Mouse (Mus musculus) kidney, embryonic 16.5 days (tissue): ENCODE data around the gene H2al1a. TPM values are rescaled to one million over a fixed set of nuclear protein-coding genes. Genes with fewer than 3 reads are reported as not detected.
A peak's percentile ranks its signal among the peaks of the same experiment; 100 is the strongest.
"Not testable (repeated sequence)": the region's sequence is repeated elsewhere in the genome, so short reads cannot be mapped to it uniquely, and the experiment has no call there.

Experiments used
- ATAC-seq: fragments of 200-750 bp; cut with Nextera tagmentation; 2 replicates; pipeline ENCODE4 v1.8.0; 2017; ENCODE audit warnings: moderate TSS enrichment; ENCODE audit not compliant: low FRiP score, low TSS enrichment
- H3K27ac ChIP-seq: fragments of 300-500 bp; sonication (generic); 2 replicates; pipeline ENCODE4 v1.5.1; 2014; ENCODE audit warnings: low read length
- H3K27me3 ChIP-seq: fragments of 300-500 bp; sonication (generic); 2 replicates; pipeline ENCODE4 v1.6.1; 2014; ENCODE audit warnings: low read length, control low read depth, mixed read lengths; ENCODE audit not compliant: insufficient read depth
- H3K36me3 ChIP-seq: fragments of 300-500 bp; sonication (generic); 2 replicates; pipeline ENCODE4 v1.6.1; 2014; ENCODE audit warnings: low read length, control low read depth, mixed read lengths; ENCODE audit not compliant: insufficient read depth
- H3K4me1 ChIP-seq: fragments of 300-500 bp; sonication (generic); 2 replicates; pipeline ENCODE4 v1.6.1; 2014; ENCODE audit warnings: low read length, control low read depth, mixed read lengths; ENCODE audit not compliant: insufficient read depth
- H3K4me2 ChIP-seq: fragments of 300-500 bp; sonication (generic); replicated peaks from 2 replicates; pipeline ENCODE4 v1.6.1; 2014; ENCODE audit warnings: low read depth, low read length
- H3K4me3 ChIP-seq: fragments of 300-500 bp; sonication (generic); 2 replicates; pipeline ENCODE4 v1.5.1; 2014; ENCODE audit warnings: mild to moderate bottlenecking, low read length
- H3K9ac ChIP-seq: fragments of 300-500 bp; sonication (generic); replicated peaks from 2 replicates; pipeline ENCODE4 v1.6.1; 2014; ENCODE audit warnings: low read length
- H3K9me3 ChIP-seq: fragments of 300-500 bp; sonication (generic); 2 replicates; pipeline ENCODE4 v1.6.1; 2016; ENCODE audit warnings: low read length, control low read depth
- WGBS: fragments of 180-500 bp; shearing (Covaris S2); extraction: QIAGEN DNeasy Blood & Tissue Kit; methylation state at CpG from one replicate; pipeline ENCODE4 v1.1.7; 2014; 5-methylcytosine and 5-hydroxymethylcytosine counted together
- polyA plus RNA-seq: library from polyadenylated mRNA; unstranded; fragments of >200 nt; fragmentation: Nextera tagmentation; extraction: Ambion mirVana; gene quantifications from 2 replicates; pipeline ENCODE4 v1.2.1, GENCODE M21; 2015

H2al1a gene
- not detected in 2 replicates for polyA plus RNA-seq

DNA sequence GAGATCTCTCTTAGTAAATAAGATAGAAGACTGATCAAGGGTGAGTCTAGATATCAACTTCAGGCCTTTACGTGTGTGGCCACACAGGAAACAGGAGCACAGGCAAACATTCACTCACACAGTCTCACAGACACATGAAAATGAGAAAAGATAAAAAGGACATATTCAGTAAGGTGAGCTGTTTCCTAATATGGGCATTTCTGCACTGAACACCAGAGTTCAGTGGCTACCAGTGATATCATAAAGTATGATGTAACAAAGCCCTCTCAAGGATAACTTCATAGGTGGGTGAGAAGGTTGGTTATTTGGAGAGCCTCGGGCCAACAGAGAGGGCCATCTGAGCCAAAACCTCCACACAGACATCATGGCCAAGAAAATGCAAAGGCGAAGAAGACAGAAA lies at the start of gene H2al1a:
H2al1a (plus strand) TSS at position 301 of the 400 bp plus-strand sequence.
- ATAC-seq, H3K4me3 ChIP-seq, H3K9me3 ChIP-seq, H3K4me1 ChIP-seq, H3K4me2 ChIP-seq, H3K36me3 ChIP-seq, H3K27me3 ChIP-seq, H3K27ac ChIP-seq, H3K9ac ChIP-seq: not testable (repeated sequence)
- no CpG with 5 or more reads among the region's 3 CpGs for whole genome bisulfite sequencing

DNA sequence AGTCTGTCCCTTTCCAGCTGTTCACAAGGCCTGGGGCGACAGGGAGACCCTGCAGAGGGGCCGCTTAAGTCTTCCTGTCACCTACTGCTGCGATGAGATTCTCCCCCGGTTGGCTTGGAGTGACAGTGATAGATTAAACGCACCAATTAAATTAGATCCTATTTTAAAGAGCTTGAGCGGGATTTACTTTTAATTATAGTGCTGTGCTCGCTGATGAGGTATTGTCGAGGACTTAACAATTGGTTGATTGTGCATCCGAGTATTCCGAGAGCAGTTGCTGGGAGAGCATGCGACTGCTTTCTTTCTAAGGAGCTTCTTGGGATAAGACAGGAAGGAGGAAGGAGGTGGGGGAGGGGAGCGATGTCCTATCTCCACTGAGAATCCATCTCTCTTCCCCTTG lies 48.9 kb upstream of the H2al1a start:
- no peak overlapping the region for H3K4me2 ChIP-seq
- peaks cover 13% of the 10 kb centered on the region; the same call in 1 of the 2 replicates for H3K4me1 ChIP-seq
- no peak overlapping the region for H3K27ac ChIP-seq
- H3K36me3 ChIP-seq = no peaks in the 10 kb centered on the region
- H3K27me3 ChIP-seq = peaks cover 7% of the 10 kb centered on the region; the same call in 1 of the 2 replicates
- no peak overlapping the region for H3K4me3 ChIP-seq
- H3K9ac ChIP-seq = no peak overlapping the region
- no peak for ATAC-seq
- WGBS = 41% methylated on average over 12 of the region's 12 CpGs
- H3K9me3 ChIP-seq = no peaks in the 10 kb centered on the region

DNA sequence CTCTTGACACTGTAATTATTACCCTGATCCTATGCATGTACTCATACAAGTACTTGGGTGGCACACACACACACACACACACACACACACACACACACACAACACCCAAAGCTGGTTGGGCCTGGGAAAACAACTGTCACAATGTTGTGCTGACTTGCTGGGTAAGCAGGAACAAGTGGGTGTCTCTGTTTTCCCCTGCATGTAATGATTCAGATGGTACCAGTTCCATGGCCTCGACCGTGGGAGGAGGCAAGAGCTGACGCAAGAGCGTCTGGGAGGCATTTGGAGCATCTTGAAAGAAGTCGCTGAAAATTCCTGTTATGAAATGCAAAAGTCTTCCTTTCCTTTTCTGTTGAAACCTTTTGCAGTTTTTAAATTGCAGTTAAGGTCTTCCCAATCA lies 45.0 kb upstream of the H2al1a start:
- H3K4me2 ChIP-seq = no peak overlapping the region
- no peak for ATAC-seq
- no peak overlapping the region for H3K4me3 ChIP-seq
- H3K36me3 ChIP-seq = no peaks in the 10 kb centered on the region
- H3K9ac ChIP-seq = no peak overlapping the region
- no peaks in the 10 kb centered on the region for H3K9me3 ChIP-seq
- peaks cover 22% of the 10 kb centered on the region for H3K4me1 ChIP-seq
- peak overlapping the region; percentile 68 for H3K27ac ChIP-seq
- WGBS = 48% methylated on average over 5 of the region's 5 CpGs
- peaks cover 14% of the 10 kb centered on the region; the same call in 1 of the 2 replicates for H3K27me3 ChIP-seq

GRCm38 (mm10) chrX:11254521-11255207 lies 44.4 kb upstream of the H2al1a start:
- Histone ChIP-seq H3K27me3 (peaks cover 14% of the 10 kb centered on the region; the same call in 1 of the 2 replicates), H3K9me3 (no peaks in the 10 kb centered on the region), H3K4me1 (peaks cover 22% of the 10 kb centered on the region), H3K9ac (no peak overlapping the region), H3K4me3 (no peak overlapping the region), H3K36me3 (no peaks in the 10 kb centered on the region), H3K4me2 (no peak overlapping the region), H3K27ac (peak overlapping the region; percentile 68)
- ATAC-seq = no peak
- 43% methylated on average over 11 of the region's 11 CpGs for WGBS

DNA sequence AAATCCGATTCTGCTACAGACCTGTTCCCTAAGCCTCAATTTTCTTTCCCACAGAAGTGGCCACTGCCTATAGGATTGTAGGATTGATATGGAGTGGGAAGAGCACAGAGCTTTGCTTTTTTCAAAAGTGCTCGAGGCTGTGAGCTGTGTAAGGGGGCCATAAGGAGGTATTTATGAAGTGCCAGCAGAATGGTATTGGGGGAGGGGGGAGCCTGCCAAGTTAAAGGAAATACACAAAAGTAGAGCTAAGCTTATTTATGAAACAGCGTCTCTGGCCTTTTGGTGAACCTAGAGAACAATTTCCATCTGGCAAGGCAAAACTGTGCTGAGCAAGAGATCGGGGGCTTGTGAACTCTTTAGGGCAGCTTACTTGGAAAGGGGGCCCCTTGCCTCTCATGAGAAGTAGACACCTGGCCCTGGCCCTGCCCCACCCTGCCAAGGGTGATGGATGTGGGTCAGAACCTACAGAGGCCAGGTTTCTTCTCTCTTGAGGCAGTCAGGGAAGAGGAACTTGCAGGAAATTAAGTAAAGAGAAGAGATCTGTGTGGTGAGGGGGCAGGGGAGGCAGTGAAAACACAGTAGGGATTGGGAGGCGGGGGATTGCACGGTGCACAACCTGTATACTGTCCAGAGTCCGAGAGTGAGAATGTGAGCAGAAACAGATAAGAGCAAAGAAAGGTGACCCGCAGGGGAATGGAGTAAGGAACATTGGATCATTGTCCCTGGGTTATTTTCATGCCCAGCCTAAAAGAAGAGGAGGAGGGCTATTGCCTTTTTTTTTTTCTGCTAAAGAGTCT lies 43.3 kb upstream of the H2al1a start:
- peak; percentile 63; the same call in 1 of the 2 replicates for ATAC-seq
- Histone ChIP-seq H3K36me3 (no peaks in the 10 kb centered on the region), H3K4me2 (no peak overlapping the region), H3K9me3 (no peaks in the 10 kb centered on the region), H3K27me3 (peaks cover 16% of the 10 kb centered on the region; the same call in 1 of the 2 replicates), H3K4me1 (peaks cover 16% of the 10 kb centered on the region; the same call in 1 of the 2 replicates), H3K27ac (peak overlapping the region; percentile 68), H3K9ac (no peak overlapping the region), H3K4me3 (no peak overlapping the region)
- WGBS = 32% methylated on average over 8 of the region's 8 CpGs

- Histone ChIP-seq H3K9me3 (no peaks in the 10 kb centered on the region), H3K4me3 (no peak overlapping the region), H3K9ac (no peak overlapping the region), H3K27ac (no peak overlapping the region), H3K4me2 (no peak overlapping the region), H3K36me3 (no peaks in the 10 kb centered on the region), H3K27me3 (peaks cover 22% of the 10 kb centered on the region; the same call in 1 of the 2 replicates), H3K4me1 (no peaks in the 10 kb centered on the region; the same call in 1 of the 2 replicates)
- no peak for ATAC-seq
- WGBS = 68% methylated on average over 8 of the region's 8 CpGs
These were observed 34.1 kb upstream of the H2al1a start for GRCm38 (mm10) chrX:11264918-11265317.

GRCm38 (mm10) chrX:11267791-11268190 lies 31.3 kb upstream of the H2al1a start:
- ATAC-seq = peak; percentile 77; the same call in 1 of the 2 replicates
- Histone ChIP-seq H3K9me3 (no peaks in the 10 kb centered on the region), H3K4me2 (no peak overlapping the region), H3K9ac (no peak overlapping the region), H3K4me3 (no peak overlapping the region), H3K27ac (no peak overlapping the region), H3K36me3 (no peaks in the 10 kb centered on the region), H3K4me1 (no peaks in the 10 kb centered on the region; the same call in 1 of the 2 replicates), H3K27me3 (peaks cover 11% of the 10 kb centered on the region)
- 54% methylated on average over 7 of the region's 7 CpGs for WGBS

GRCm38 (mm10) chrX:11269074-11269473 lies 30.0 kb upstream of the H2al1a start:
- Histone ChIP-seq H3K27ac (no peak overlapping the region), H3K9ac (no peak overlapping the region), H3K9me3 (no peaks in the 10 kb centered on the region), H3K4me1 (no peaks in the 10 kb centered on the region; the same call in 1 of the 2 replicates), H3K4me2 (no peak overlapping the region), H3K27me3 (peaks cover 11% of the 10 kb centered on the region), H3K36me3 (no peaks in the 10 kb centered on the region), H3K4me3 (no peak overlapping the region)
- WGBS = 78% methylated on average over 3 of the region's 3 CpGs
- ATAC-seq = no peak

- Histone ChIP-seq H3K27ac (no peak overlapping the region), H3K4me3 (no peak overlapping the region), H3K9me3 (no peaks in the 10 kb centered on the region), H3K9ac (no peak overlapping the region), H3K4me2 (no peak overlapping the region), H3K27me3 (peaks cover 3% of the 10 kb centered on the region), H3K36me3 (no peaks in the 10 kb centered on the region), H3K4me1 (no peaks in the 10 kb centered on the region)
- ATAC-seq = no peak
- WGBS = 74% methylated on average over 3 of the region's 3 CpGs
These were observed 25.9 kb upstream of the H2al1a start for GRCm38 (mm10) chrX:11273190-11273589.
